Mouse (Mus musculus) intestine, embryonic 15.5 days (tissue): ENCODE measurements around the gene Ptprj. TPM values are rescaled to one million over a fixed set of nuclear protein-coding genes. Genes with fewer than 3 reads are reported as not detected.
"Not testable (repeated sequence)": the region's sequence is repeated elsewhere in the genome, so short reads cannot be mapped to it uniquely, and the experiment has no call there.

Experiments
- ATAC-seq: fragments of 200-750 bp; cut with Nextera tagmentation; 2 replicates; pipeline ENCODE4 v1.8.0; 2017; ENCODE audit warnings: moderate TSS enrichment, moderate library complexity
- H3K27ac ChIP-seq: fragments of 300-500 bp; sonication (generic); 2 replicates; pipeline ENCODE4 v1.5.1; 2015; ENCODE audit warnings: mild to moderate bottlenecking, inconsistent platforms
- H3K27me3 ChIP-seq: fragments of 300-500 bp; sonication (generic); replicated peaks from 2 replicates; pipeline ENCODE4 v1.6.1; 2015; ENCODE audit warnings: inconsistent platforms
- H3K36me3 ChIP-seq: fragments of 300-500 bp; sonication (generic); 2 replicates; pipeline ENCODE4 v1.6.1; 2015; ENCODE audit warnings: inconsistent platforms
- H3K4me1 ChIP-seq: fragments of 300-500 bp; sonication (generic); replicated peaks from 2 replicates; pipeline ENCODE4 v1.6.1; 2015; ENCODE audit warnings: inconsistent platforms
- H3K4me2 ChIP-seq: fragments of 300-500 bp; sonication (generic); replicated peaks from 2 replicates; pipeline ENCODE4 v1.6.1; 2015; ENCODE audit warnings: mild to moderate bottlenecking, inconsistent platforms
- H3K4me3 ChIP-seq: fragments of 300-500 bp; sonication (generic); replicated peaks from 2 replicates; pipeline ENCODE4 v1.5.1; 2015; ENCODE audit warnings: inconsistent platforms
- H3K9ac ChIP-seq: fragments of 300-500 bp; sonication (generic); 2 replicates; pipeline ENCODE4 v1.6.1; 2015; ENCODE audit warnings: inconsistent platforms
- H3K9me3 ChIP-seq: fragments of 300-500 bp; sonication (generic); 2 replicates; pipeline ENCODE4 v1.6.1; 2016; ENCODE audit warnings: inconsistent platforms
- WGBS: fragments of 180-500 bp; shearing (Covaris S2); methylation state at CpG from one replicate; pipeline ENCODE4 v1.1.7; 2015; 5-methylcytosine and 5-hydroxymethylcytosine counted together
- polyA plus RNA-seq: library from polyadenylated mRNA; unstranded; fragments of >200 nt; fragmentation: Nextera tagmentation; extraction: Ambion mirVana; gene quantifications from 2 replicates; pipeline ENCODE4 v1.2.1, GENCODE M21; 2015

Ptprj gene
- polyA plus RNA-seq, 1 experiment from 2014 or later = 4.4 TPM

GRCm38 (mm10) chr2:90457946-90458345 lies 122.5 kb downstream of the Ptprj start:
- no peaks in the 10 kb centered on the region for H3K27me3 ChIP-seq
- no peak overlapping the region for H3K4me2 ChIP-seq
- H3K27ac ChIP-seq = no peak overlapping the region
- no peak overlapping the region for H3K9ac ChIP-seq
- H3K9me3 ChIP-seq = no peaks in the 10 kb centered on the region
- no peaks in the 10 kb centered on the region for H3K4me1 ChIP-seq
- 93% methylated on average over 12 of the region's 12 CpGs for WGBS
- H3K4me3 ChIP-seq = no peak overlapping the region
- H3K36me3 ChIP-seq = peaks cover 15% of the 10 kb centered on the region
- no peak for ATAC-seq

- Histone ChIP-seq H3K4me2 (no peak overlapping the region), H3K36me3 (peaks cover 22% of the 10 kb centered on the region), H3K4me1 (no peaks in the 10 kb centered on the region), H3K9me3 (no peaks in the 10 kb centered on the region), H3K27ac (no peak overlapping the region), H3K27me3 (no peaks in the 10 kb centered on the region), H3K4me3 (no peak overlapping the region), H3K9ac (no peak overlapping the region)
- no peak for ATAC-seq
- 91% methylated on average over 3 of the region's 3 CpGs for WGBS
Observed at GRCm38 (mm10) chr2:90452380-90452779, 128.1 kb downstream of the Ptprj start.

- no peak overlapping the region for H3K27ac ChIP-seq
- WGBS = 87% methylated on average over 15 of the region's 15 CpGs
Observed at GRCm38 (mm10) chr2:90448967-90449740, 131.3 kb downstream of the Ptprj start.

GRCm38 (mm10) chr2:90443811-90444210 lies 136.6 kb downstream of the Ptprj start:
- ATAC-seq = no peak
- WGBS = 71% methylated on average over 5 of the region's 5 CpGs

More at GRCm38 (mm10) chr2:90448967-90449740, 131.3 kb downstream of the Ptprj start:
- Histone ChIP-seq H3K4me1 (no peaks in the 10 kb centered on the region), H3K4me3 (no peak overlapping the region), H3K9ac (no peak overlapping the region), H3K36me3 (peaks cover 6% of the 10 kb centered on the region; the same call in 1 of the 2 replicates), H3K9me3 (no peaks in the 10 kb centered on the region), H3K4me2 (no peak overlapping the region), H3K27me3 (no peaks in the 10 kb centered on the region)
- ATAC-seq = no peak

GRCm38 (mm10) chr2:90441811-90442210 lies 138.6 kb downstream of the Ptprj start:
- not testable (repeated sequence) for H3K9ac ChIP-seq, H3K4me2 ChIP-seq, H3K4me3 ChIP-seq, H3K36me3 ChIP-seq, H3K27me3 ChIP-seq, H3K9me3 ChIP-seq, H3K4me1 ChIP-seq, ATAC-seq, H3K27ac ChIP-seq
- 60% methylated on average over 4 of the region's 4 CpGs for WGBS

More at GRCm38 (mm10) chr2:90443811-90444210, 136.6 kb downstream of the Ptprj start:
- Histone ChIP-seq H3K4me1 (no peaks in the 10 kb centered on the region), H3K4me3 (no peak overlapping the region), H3K9ac (no peak overlapping the region), H3K9me3 (no peaks in the 10 kb centered on the region), H3K27me3 (no peaks in the 10 kb centered on the region), H3K36me3 (peaks cover under 1% of the 10 kb centered on the region; the same call in 1 of the 2 replicates), H3K4me2 (no peak overlapping the region), H3K27ac (no peak overlapping the region)

- H3K27ac ChIP-seq, H3K27me3 ChIP-seq, H3K4me1 ChIP-seq, H3K4me3 ChIP-seq, H3K9ac ChIP-seq, H3K9me3 ChIP-seq, ATAC-seq, H3K36me3 ChIP-seq, H3K4me2 ChIP-seq: not testable (repeated sequence)
Observed at GRCm38 (mm10) chr2:90440169-90440568, 140.3 kb downstream of the Ptprj start.

GRCm38 (mm10) chr2:90437453-90437852 lies 143.0 kb downstream of the Ptprj start:
- H3K4me3 ChIP-seq, H3K27me3 ChIP-seq, H3K9ac ChIP-seq, H3K9me3 ChIP-seq, H3K4me1 ChIP-seq, H3K36me3 ChIP-seq, H3K27ac ChIP-seq, ATAC-seq, H3K4me2 ChIP-seq: not testable (repeated sequence)
- WGBS = 85% methylated on average over 1 of the region's 5 CpGs

GRCm38 (mm10) chr2:90429782-90430181 lies 150.7 kb downstream of the Ptprj start:
- H3K4me3 ChIP-seq, H3K4me2 ChIP-seq, H3K9ac ChIP-seq, H3K36me3 ChIP-seq, H3K27me3 ChIP-seq, H3K27ac ChIP-seq, H3K4me1 ChIP-seq, H3K9me3 ChIP-seq: not testable (repeated sequence)
- ATAC-seq = peak; percentile 71
- no CpG with 5 or more reads among the region's 4 CpGs for WGBS

- H3K9me3 ChIP-seq, H3K4me1 ChIP-seq, H3K4me3 ChIP-seq, H3K9ac ChIP-seq, H3K27me3 ChIP-seq, H3K36me3 ChIP-seq, H3K4me2 ChIP-seq, H3K27ac ChIP-seq: not testable (repeated sequence)
- no CpG with 5 or more reads among the region's 11 CpGs for WGBS
- peak; percentile 39; the same call in 1 of the 2 replicates for ATAC-seq
Observed at GRCm38 (mm10) chr2:90428988-90429717, 151.3 kb downstream of the Ptprj start.

- H3K27me3 ChIP-seq, H3K9ac ChIP-seq, H3K4me2 ChIP-seq, H3K36me3 ChIP-seq, H3K9me3 ChIP-seq, ATAC-seq, H3K4me3 ChIP-seq, H3K4me1 ChIP-seq, H3K27ac ChIP-seq: not testable (repeated sequence)
- no CpG with 5 or more reads among the region's 4 CpGs for WGBS
Observed at GRCm38 (mm10) chr2:90424937-90425336, 155.5 kb downstream of the Ptprj start.

- not testable (repeated sequence) for H3K27me3 ChIP-seq, ATAC-seq, H3K9ac ChIP-seq, H3K4me1 ChIP-seq, H3K27ac ChIP-seq, H3K4me3 ChIP-seq, H3K9me3 ChIP-seq, H3K36me3 ChIP-seq, H3K4me2 ChIP-seq
- 88% methylated on average over 6 of the region's 6 CpGs for WGBS
Observed at GRCm38 (mm10) chr2:90422282-90422681, 158.2 kb downstream of the Ptprj start.

- not testable (repeated sequence) for H3K4me3 ChIP-seq, H3K9me3 ChIP-seq, H3K27me3 ChIP-seq, H3K27ac ChIP-seq, ATAC-seq, H3K4me1 ChIP-seq, H3K36me3 ChIP-seq, H3K4me2 ChIP-seq, H3K9ac ChIP-seq
- WGBS = 77% methylated on average over 4 of the region's 4 CpGs
Observed at GRCm38 (mm10) chr2:90414110-90414821, 166.2 kb downstream of the Ptprj start.
